Mouse (Mus musculus): ENCODE results near the gene Fig4.

- TF ChIP-seq CTCF (IDR thresholded peaks at IDR 0.05; ENCODE audit: extremely low read depth, insufficient read depth, insufficient read length, insufficient replicate concordance) (no peak), POLR2A (IDR thresholded peaks at IDR 0.05; ENCODE audit: low read depth, low read length) (no peak)
Observed at GRCm38 (mm10) chr10:41151441-41151840, 151.6 kb downstream of the Fig4 start.
